Comparison of ENCODE assay signal across 8 mouse cellular contexts in genomic region chr7:124868133-124868603, GRCm38 (mm10).
A peak's percentile ranks its signal among the peaks of the same experiment; 100 is the strongest.
DNase-seq lines count a peak whose midpoint lies in the region; ATAC-seq and TF ChIP-seq lines count a peak whose summit lies in the region.

No protein-coding gene starts in this region.

- peak overlapping the region; percentile 41; the same call in 1 of the 2 replicates for H3K27ac ChIP-seq in forebrain, embryonic 16.5 days (ENCODE audit: low read length)
- peak overlapping the region; percentile 32; the same call in 1 of the 2 replicates for H3K27ac ChIP-seq in intestine, embryonic 15.5 days
- H3K27ac ChIP-seq in lung, postnatal 0 days (ENCODE audit: low read length) = no peak overlapping the region
- H3K27ac ChIP-seq in left cerebral cortex, adult 2 months = no peak overlapping the region

- intact Hi-C loops in left cerebral cortex, adult 2 months (cut with DNase I) = no loop called here

- peak; percentile 83 for ATAC-seq in forebrain, embryonic 16.5 days
- ATAC-seq in intestine, embryonic 15.5 days = peak; percentile 73
- peak; percentile 80 for ATAC-seq in lung, postnatal 0 days

- no peak for TF ChIP-seq CTCF in lung, postnatal 0 days (IDR thresholded peaks at IDR 0.05)
- no peak for TF ChIP-seq CTCF in left cerebral cortex, adult 2 months (IDR thresholded peaks at IDR 0.05)

- no peak overlapping the region for H3K9ac ChIP-seq in forebrain, embryonic 16.5 days (replicated peaks; ENCODE audit: low read depth, low read length)
- H3K9ac ChIP-seq in intestine, embryonic 15.5 days = no peak overlapping the region
- no peak overlapping the region for H3K9ac ChIP-seq in lung, postnatal 0 days (replicated peaks; ENCODE audit: low read depth)

- no peaks in the 10 kb centered on the region for H3K9me3 ChIP-seq in forebrain, embryonic 16.5 days (ENCODE audit: control insufficient read depth, low read length)
- no peaks in the 10 kb centered on the region for H3K9me3 ChIP-seq in intestine, embryonic 15.5 days
- H3K9me3 ChIP-seq in lung, postnatal 0 days (ENCODE audit: low read length) = no peaks in the 10 kb centered on the region

- no peaks in the 10 kb centered on the region for H3K36me3 ChIP-seq in forebrain, embryonic 16.5 days (ENCODE audit: control insufficient read depth, insufficient read depth)
- H3K36me3 ChIP-seq in intestine, embryonic 15.5 days = no peaks in the 10 kb centered on the region
- no peaks in the 10 kb centered on the region for H3K36me3 ChIP-seq in lung, postnatal 0 days (ENCODE audit: insufficient read depth, low read length)

- H3K4me3 ChIP-seq in forebrain, embryonic 16.5 days (replicated peaks; ENCODE audit: low read length) = no peak overlapping the region
- H3K4me3 ChIP-seq in intestine, embryonic 15.5 days (replicated peaks) = no peak overlapping the region
- H3K4me3 ChIP-seq in lung, postnatal 0 days (ENCODE audit: low read depth, low read length) = no peak overlapping the region
- H3K4me3 ChIP-seq in left cerebral cortex, adult 2 months = no peak overlapping the region

- TF ChIP-seq EP300 in lung, postnatal 0 days (IDR thresholded peaks at IDR 0.05) = 0 out of 2 replicates have a peak, but pooled peaks have one; percentile 7

- H3K4me2 ChIP-seq in forebrain, embryonic 16.5 days (ENCODE audit: low read length) = no peak overlapping the region
- no peak overlapping the region for H3K4me2 ChIP-seq in intestine, embryonic 15.5 days (replicated peaks)
- no peak overlapping the region for H3K4me2 ChIP-seq in lung, postnatal 0 days (replicated peaks; ENCODE audit: low read depth, low read length)

- DNase-seq in ovary, adult 18-20 months (ENCODE audit: low spot score) = peak; percentile 62
- no peak for DNase-seq in ovary, postnatal 10 days (ENCODE audit: low spot score)
- peak; percentile 82 for DNase-seq in lung, postnatal 0 days (ENCODE audit: low spot score)
- no peak for DNase-seq in frontal cortex, postnatal 36 days (ENCODE audit: low spot score in 2 of 2)
- no peak for DNase-seq in left cerebral cortex, adult 2 months (ENCODE audit: extremely low spot score in 1 of 2, low spot score in 2 of 2)
- DNase-seq in right cerebral cortex, adult 2 months (ENCODE audit: low spot score in 2 of 2) = no peak

- peaks cover 14% of the 10 kb centered on the region for H3K4me1 ChIP-seq in forebrain, embryonic 16.5 days (replicated peaks; ENCODE audit: control insufficient read depth, insufficient read depth, low read length)
- H3K4me1 ChIP-seq in intestine, embryonic 15.5 days (replicated peaks) = no peaks in the 10 kb centered on the region
- no peaks in the 10 kb centered on the region for H3K4me1 ChIP-seq in lung, postnatal 0 days (ENCODE audit: insufficient read depth, low read depth, low read length)

- no peaks in the 10 kb centered on the region for H3K27me3 ChIP-seq in forebrain, embryonic 16.5 days (replicated peaks; ENCODE audit: control insufficient read depth, insufficient read depth, low read length)
- no peaks in the 10 kb centered on the region for H3K27me3 ChIP-seq in intestine, embryonic 15.5 days (replicated peaks)
- H3K27me3 ChIP-seq in lung, postnatal 0 days (replicated peaks; ENCODE audit: insufficient read depth, low read length) = no peaks in the 10 kb centered on the region

- 28% methylated on average over 6 of the region's 6 CpGs for WGBS in forebrain, embryonic 16.5 days
- 40% methylated on average over 6 of the region's 6 CpGs for WGBS in intestine, embryonic 15.5 days
- WGBS in lung, postnatal 0 days = 45% methylated on average over 6 of the region's 6 CpGs

Comparison
In these comparisons a context has a peak if more than half of its experiments do, and no peak if none do; other contexts are left out.
1. DNase-seq: peak in ovary, adult 18-20 months (single experiment) and lung, postnatal 0 days (single experiment); none in ovary, postnatal 10 days (single experiment), frontal cortex, postnatal 36 days (0 of 2), left cerebral cortex, adult 2 months (0 of 2) and right cerebral cortex, adult 2 months (0 of 2).
2. H3K27ac ChIP-seq: peak in forebrain, embryonic 16.5 days (single experiment) and intestine, embryonic 15.5 days (single experiment); none in lung, postnatal 0 days (single experiment) and left cerebral cortex, adult 2 months (single experiment).
3. Peak in every context shown above with its lines, with median percentiles within 50 percentile points of each other: ATAC-seq.